Mouse (Mus musculus) embryonic facial prominence, embryonic 14.5 days (tissue): ENCODE measurements at regions not wholly inside any gene's neighbourhood (a gene's known extent, or its start where the extent isn't known, plus 50 kb on each side); places are given as distances from the start of the nearest gene placed in this dataset.

Experiments used
- ATAC-seq: fragments of 200-750 bp; cut with Nextera tagmentation; 2 replicates; pipeline ENCODE4 v1.8.0; 2017; ENCODE audit warnings: low read depth, moderate number of reproducible peaks, moderate TSS enrichment
- DNase-seq: peaks from one replicate; pipeline ENCODE4 v3.0.0-alpha.2; 2015; ENCODE audit warnings: low spot score
- H3K27ac ChIP-seq: fragments of 300-500 bp; sonication (generic); replicated peaks from 2 replicates; pipeline ENCODE4 v1.5.1; 2014; ENCODE audit warnings: low read depth, mild to moderate bottlenecking, low read length, moderate library complexity
- H3K27me3 ChIP-seq: fragments of 300-500 bp; sonication (generic); replicated peaks from 2 replicates; pipeline ENCODE4 v1.6.1; 2014; ENCODE audit warnings: low read length; ENCODE audit not compliant: control insufficient read depth, insufficient read depth
- H3K36me3 ChIP-seq: fragments of 300-500 bp; sonication (generic); 2 replicates; pipeline ENCODE4 v1.6.1; 2014; ENCODE audit warnings: low read length, mixed read lengths; ENCODE audit not compliant: control insufficient read depth, insufficient read depth
- H3K4me1 ChIP-seq: fragments of 300-500 bp; sonication (generic); 2 replicates; pipeline ENCODE4 v1.6.1; 2014; ENCODE audit warnings: antibody characterized with exemption, low read length; ENCODE audit not compliant: control insufficient read depth, insufficient read depth
- H3K4me2 ChIP-seq: fragments of 300-500 bp; sonication (generic); 2 replicates; pipeline ENCODE4 v1.6.1; 2014; ENCODE audit warnings: low read depth, mild to moderate bottlenecking, low read length, moderate library complexity, mixed read lengths
- H3K4me3 ChIP-seq: fragments of 300-500 bp; sonication (generic); 2 replicates; pipeline ENCODE4 v1.5.1; 2014; ENCODE audit warnings: low read depth, mild to moderate bottlenecking, low read length
- H3K9ac ChIP-seq: fragments of 300-500 bp; sonication (generic); 2 replicates; pipeline ENCODE4 v1.6.1; 2014; ENCODE audit warnings: low read depth, mild to moderate bottlenecking, low read length, moderate library complexity, mixed read lengths
- H3K9me3 ChIP-seq: fragments of 300-500 bp; sonication (generic); 2 replicates; pipeline ENCODE4 v1.6.1; 2016; ENCODE audit warnings: low read length; ENCODE audit not compliant: control insufficient read depth
- WGBS: fragments of 180-500 bp; shearing (Covaris S2); extraction: QIAGEN DNeasy Blood & Tissue Kit; methylation state at CpG from one replicate; pipeline ENCODE4 v1.1.7; 2014; 5-methylcytosine and 5-hydroxymethylcytosine counted together

DNA sequence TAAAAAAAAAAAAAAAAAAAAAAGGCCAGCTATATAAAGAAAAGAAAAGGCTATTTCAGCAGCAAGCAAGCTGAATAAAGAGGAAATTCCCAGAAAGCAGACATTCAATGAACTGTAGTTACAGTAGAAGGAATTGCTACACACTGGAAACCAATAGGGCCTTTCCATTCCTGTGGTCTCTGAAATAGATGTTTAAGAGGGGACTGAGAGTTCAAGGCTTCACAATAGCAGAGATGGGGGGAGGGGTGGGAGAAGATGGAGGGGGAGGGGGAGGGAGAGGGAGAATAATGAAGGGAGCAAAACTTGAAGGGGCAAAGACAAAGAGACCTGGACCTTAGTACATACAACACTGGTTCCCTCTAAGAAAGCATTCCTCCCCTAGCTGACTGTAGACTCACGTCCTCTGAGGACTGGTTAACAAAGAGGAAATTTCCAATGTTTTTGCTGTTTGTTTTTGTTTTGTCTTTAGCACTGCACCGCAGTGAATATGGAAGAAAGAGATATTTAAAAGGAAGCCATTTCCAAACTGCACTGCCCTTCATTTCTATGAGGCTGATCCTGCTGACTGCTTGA is 119.8 kb upstream of the Irak1bp1 start:
- Histone ChIP-seq H3K4me1 (no peaks in the 10 kb centered on the region), H3K9ac (no peak overlapping the region), H3K4me3 (no peak overlapping the region), H3K27me3 (no peaks in the 10 kb centered on the region), H3K9me3 (no peaks in the 10 kb centered on the region), H3K36me3 (no peaks in the 10 kb centered on the region), H3K4me2 (no peak overlapping the region), H3K27ac (no peak overlapping the region)
- no peak for DNase-seq
- 57% methylated on average over 2 of the region's 2 CpGs for WGBS
- ATAC-seq = no peak

GRCm38 (mm10) chr9:82709991-82710593 is 119.2 kb upstream of the Irak1bp1 start:
- H3K27ac ChIP-seq = no peak overlapping the region
- H3K36me3 ChIP-seq = no peaks in the 10 kb centered on the region
- no peaks in the 10 kb centered on the region for H3K4me1 ChIP-seq
- H3K9ac ChIP-seq = no peak overlapping the region
- WGBS = 59% methylated on average over 12 of the region's 12 CpGs
- H3K4me2 ChIP-seq = no peak overlapping the region
- no peaks in the 10 kb centered on the region for H3K9me3 ChIP-seq
- H3K4me3 ChIP-seq = no peak overlapping the region
- ATAC-seq (no peak), DNase-seq (no peak)
- no peaks in the 10 kb centered on the region for H3K27me3 ChIP-seq

DNA sequence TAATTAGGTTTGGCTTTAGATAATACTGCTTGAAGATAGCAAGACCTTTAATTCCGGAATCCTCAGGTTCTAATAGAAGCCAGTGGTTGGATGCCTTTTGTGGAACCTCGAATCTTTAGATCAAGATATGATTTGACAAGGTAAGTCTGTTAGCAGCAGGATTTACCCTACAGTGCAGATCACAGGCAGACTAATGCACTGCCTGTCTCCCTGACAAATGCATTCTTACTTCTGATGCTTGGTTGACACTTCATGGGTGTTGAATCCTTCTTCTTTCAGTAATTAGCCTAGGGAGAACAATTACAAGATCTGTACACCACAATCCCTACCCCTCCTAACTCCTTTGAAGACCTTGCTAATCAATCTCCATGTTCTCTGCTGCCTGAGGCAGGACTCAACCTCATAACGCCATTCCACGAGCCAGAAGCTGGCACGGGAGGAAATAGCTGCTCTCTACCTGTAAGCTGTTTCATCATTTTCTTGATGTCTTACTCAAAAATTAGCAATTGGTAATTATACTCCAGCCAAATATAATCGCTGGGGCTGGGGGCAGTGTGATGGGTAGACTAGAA is 118.3 kb upstream of the Irak1bp1 start:
- Histone ChIP-seq H3K4me1 (no peaks in the 10 kb centered on the region), H3K36me3 (no peaks in the 10 kb centered on the region), H3K9ac (no peak overlapping the region), H3K4me2 (no peak overlapping the region), H3K27me3 (no peaks in the 10 kb centered on the region), H3K9me3 (no peaks in the 10 kb centered on the region), H3K27ac (no peak overlapping the region), H3K4me3 (no peak overlapping the region)
- ATAC-seq (no peak), DNase-seq (no peak)
- 52% methylated on average over 6 of the region's 6 CpGs for WGBS

DNA sequence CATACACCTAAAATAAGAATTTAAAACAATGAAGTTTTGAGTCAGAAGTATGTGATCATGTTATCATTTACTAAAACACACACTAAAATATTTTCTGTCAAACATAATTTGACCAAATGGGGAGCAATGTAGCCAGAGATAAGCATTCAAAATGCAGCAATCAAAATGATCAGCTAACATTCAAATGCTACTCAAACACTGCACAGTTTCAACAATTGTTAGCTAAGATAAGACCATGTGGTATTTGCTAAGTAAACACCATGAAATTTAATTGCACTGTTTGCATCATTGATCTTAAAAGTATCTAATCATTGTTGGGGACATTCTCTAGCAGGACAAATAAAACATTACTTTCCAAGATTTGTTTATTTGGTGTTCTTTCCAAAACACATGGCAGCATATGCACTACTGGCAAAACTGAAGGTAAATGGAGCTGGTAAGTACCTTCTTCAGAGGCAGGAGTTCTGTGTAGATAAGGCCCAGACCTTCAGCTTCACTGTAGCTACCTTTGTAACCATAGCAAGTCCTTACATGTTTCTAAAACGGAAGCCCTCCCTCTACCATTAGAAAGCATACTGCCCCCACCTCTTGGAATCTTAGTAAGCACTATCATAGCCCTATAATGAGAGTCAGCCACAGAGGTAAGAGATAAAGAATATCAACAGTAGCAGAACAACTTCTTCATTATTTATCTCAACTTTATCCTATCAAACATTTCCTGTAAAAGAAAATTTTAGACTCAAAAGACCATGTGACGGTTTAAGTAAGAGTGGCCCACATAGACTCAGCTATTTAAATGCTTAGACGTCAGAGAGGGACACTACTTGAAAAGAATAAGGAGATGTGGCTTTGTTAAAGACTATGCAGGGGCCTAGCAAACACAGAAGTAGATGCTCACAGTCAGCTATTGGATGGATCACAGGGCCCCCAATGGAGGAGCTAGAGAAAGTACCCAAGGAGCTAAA is 116.3 kb upstream of the Irak1bp1 start:
- no peak overlapping the region for H3K27ac ChIP-seq
- H3K36me3 ChIP-seq = no peaks in the 10 kb centered on the region
- no peaks in the 10 kb centered on the region for H3K9me3 ChIP-seq
- no peak overlapping the region for H3K4me2 ChIP-seq
- 72% methylated on average over 3 of the region's 3 CpGs for WGBS
- H3K4me1 ChIP-seq = no peaks in the 10 kb centered on the region
- no peaks in the 10 kb centered on the region for H3K27me3 ChIP-seq
- DNase-seq (no peak), ATAC-seq (no peak)
- H3K4me3 ChIP-seq = no peak overlapping the region
- no peak overlapping the region for H3K9ac ChIP-seq

DNA sequence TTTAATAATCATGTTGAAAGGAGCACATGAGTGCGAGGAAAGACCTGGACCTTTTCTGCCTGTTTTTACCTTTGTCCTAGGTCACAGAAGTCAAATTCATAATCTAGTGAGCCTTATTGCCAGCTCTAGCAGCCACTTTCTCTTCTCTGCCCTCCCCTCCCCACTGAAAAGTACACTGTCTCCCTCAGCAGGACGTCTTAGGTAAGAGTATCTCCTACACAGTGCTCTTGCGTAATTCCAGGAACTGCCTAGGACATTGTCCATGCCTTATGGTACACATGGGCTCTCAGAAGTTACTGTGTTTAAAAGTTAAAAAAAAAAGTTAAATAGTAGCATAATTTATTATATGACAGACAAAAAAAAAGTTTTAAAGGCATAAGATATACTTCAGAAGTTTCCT is 100.7 kb upstream of the Irak1bp1 start:
- no peak overlapping the region for H3K4me2 ChIP-seq
- no peak overlapping the region for H3K9ac ChIP-seq
- no peak for ATAC-seq
- H3K4me3 ChIP-seq = no peak overlapping the region
- H3K27ac ChIP-seq = no peak overlapping the region
- H3K4me1 ChIP-seq = no peaks in the 10 kb centered on the region
- no peaks in the 10 kb centered on the region for H3K27me3 ChIP-seq
- WGBS = 57% methylated on average over 3 of the region's 3 CpGs
- no peak for DNase-seq
- H3K9me3 ChIP-seq = no peaks in the 10 kb centered on the region
- no peaks in the 10 kb centered on the region for H3K36me3 ChIP-seq

GRCm38 (mm10) chr9:82729646-82730045 is 99.7 kb upstream of the Irak1bp1 start:
- WGBS = 61% methylated on average over 4 of the region's 4 CpGs

DNA sequence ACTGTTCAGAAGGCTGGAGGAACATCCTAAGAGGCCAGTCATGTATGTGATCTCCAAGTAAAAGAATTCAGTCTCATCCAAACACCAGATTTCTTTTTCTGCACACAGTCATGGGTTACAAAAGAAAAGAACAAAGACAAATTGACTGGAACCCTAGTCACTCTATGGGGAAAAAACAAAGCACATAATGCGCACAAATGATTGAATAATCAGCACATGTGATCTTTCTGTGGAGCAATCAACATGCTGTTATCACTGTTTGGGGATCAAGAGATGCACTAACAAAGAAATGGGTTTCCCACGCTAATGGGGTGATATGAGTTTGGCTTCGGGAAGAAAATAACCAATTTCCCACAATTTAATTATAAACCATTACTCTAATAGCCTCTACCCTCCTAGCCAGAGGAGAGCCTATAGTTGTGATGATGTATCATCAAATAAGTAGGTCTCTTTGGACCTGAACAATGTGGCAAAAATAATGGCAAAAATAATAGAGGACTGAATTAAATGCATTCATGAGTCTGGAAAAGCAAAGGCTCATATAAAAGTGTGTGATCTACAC is 96.2 kb upstream of the Irak1bp1 start:
- no peak for ATAC-seq
- Histone ChIP-seq H3K27me3 (no peaks in the 10 kb centered on the region), H3K4me1 (no peaks in the 10 kb centered on the region), H3K27ac (no peak overlapping the region), H3K9ac (no peak overlapping the region), H3K36me3 (no peaks in the 10 kb centered on the region), H3K4me3 (no peak overlapping the region), H3K4me2 (no peak overlapping the region), H3K9me3 (no peaks in the 10 kb centered on the region)
- 82% methylated on average over 3 of the region's 3 CpGs for WGBS
- no peak for DNase-seq

More at GRCm38 (mm10) chr9:82729646-82730045, 99.7 kb upstream of the Irak1bp1 start:
- H3K27ac ChIP-seq = no peak overlapping the region
- no peaks in the 10 kb centered on the region for H3K27me3 ChIP-seq
- H3K9ac ChIP-seq = no peak overlapping the region
- H3K4me2 ChIP-seq = no peak overlapping the region
- ATAC-seq (no peak), DNase-seq (no peak)
- H3K9me3 ChIP-seq = no peaks in the 10 kb centered on the region
- no peaks in the 10 kb centered on the region for H3K4me1 ChIP-seq
- H3K4me3 ChIP-seq = no peak overlapping the region
- no peaks in the 10 kb centered on the region for H3K36me3 ChIP-seq

DNA sequence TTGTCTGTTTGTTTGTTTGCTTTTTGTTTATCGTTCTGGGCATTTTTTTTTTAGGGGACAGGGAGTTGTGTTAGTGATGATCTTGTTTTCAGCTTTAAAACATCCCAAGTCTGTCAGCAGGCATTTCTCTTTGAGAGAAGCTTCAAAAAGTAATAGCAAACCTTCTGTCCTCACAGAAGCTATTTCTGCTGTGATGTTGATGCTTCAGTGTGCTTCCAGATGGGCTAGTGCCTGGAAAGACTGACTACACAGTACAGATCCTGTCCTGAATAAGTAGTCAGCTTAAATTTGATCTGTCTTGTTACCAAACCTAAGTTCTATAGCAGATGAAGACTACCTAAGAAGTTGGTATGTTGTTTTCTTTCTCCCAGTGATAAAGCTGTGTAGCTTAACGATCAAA is 94.4 kb upstream of the Irak1bp1 start:
- Histone ChIP-seq H3K36me3 (no peaks in the 10 kb centered on the region), H3K4me3 (no peak overlapping the region), H3K9ac (no peak overlapping the region), H3K27ac (no peak overlapping the region), H3K4me1 (no peaks in the 10 kb centered on the region), H3K4me2 (no peak overlapping the region), H3K27me3 (no peaks in the 10 kb centered on the region), H3K9me3 (no peaks in the 10 kb centered on the region)
- ATAC-seq (no peak), DNase-seq (no peak)
- WGBS = 71% methylated on average over 2 of the region's 2 CpGs
